Mouse (Mus musculus) B cell, adult 2 months (primary cell): ENCODE measurements at regions not wholly inside any gene's neighbourhood (a gene's known extent, or its start where the extent isn't known, plus 50 kb on each side); places are given as distances from the start of the nearest gene placed in this dataset.

ENCODE experiments used
- DNase-seq, 2 experiments: peaks; one replicate each; pipeline ENCODE4 v3.0.0; 2022

GRCm38 (mm10) chr11:84634990-84635389, 109.7 kb upstream of the Lhx1 start:
- no peak for DNase-seq

GRCm38 (mm10) chr11:84633300-84633699, 108.0 kb upstream of the Lhx1 start:
- DNase-seq: no peak

- DNase-seq: no peak
Measured at GRCm38 (mm10) chr11:84628111-84628510, 102.8 kb upstream of the Lhx1 start.

- DNase-seq: no peak
Measured at GRCm38 (mm10) chr11:84627685-84628084, 102.3 kb upstream of the Lhx1 start.

- no peak for DNase-seq
Measured at GRCm38 (mm10) chr11:84627259-84627658, 101.9 kb upstream of the Lhx1 start.

- no peak for DNase-seq
Measured at GRCm38 (mm10) chr11:84624100-84624499, 98.8 kb upstream of the Lhx1 start.

- peak; percentile 18 to 31 for DNase-seq
Measured at GRCm38 (mm10) chr11:84619713-84620112, 94.4 kb upstream of the Lhx1 start.

- peak in 1 of 2 experiments; percentile 24 for DNase-seq
Measured at GRCm38 (mm10) chr11:84618576-84618975, 93.2 kb upstream of the Lhx1 start.

- DNase-seq: no peak
Measured at GRCm38 (mm10) chr11:84612982-84613720, 87.8 kb upstream of the Lhx1 start.

- no peak for DNase-seq
Measured at GRCm38 (mm10) chr11:84611625-84611879, 86.2 kb upstream of the Lhx1 start.

GRCm38 (mm10) chr11:84610774-84611624, 85.7 kb upstream of the Lhx1 start:
- no peak for DNase-seq

GRCm38 (mm10) chr11:84604781-84605180, 79.4 kb upstream of the Lhx1 start:
- no peak for DNase-seq

GRCm38 (mm10) chr11:84599267-84599841, 74.0 kb upstream of the Lhx1 start:
- DNase-seq: no peak

- DNase-seq: no peak
Measured at GRCm38 (mm10) chr11:84597572-84598295, 72.4 kb upstream of the Lhx1 start.

GRCm38 (mm10) chr11:84592715-84593339, 67.5 kb upstream of the Lhx1 start:
- DNase-seq: no peak

GRCm38 (mm10) chr11:84587107-84587506, 61.8 kb upstream of the Lhx1 start:
- DNase-seq: no peak

GRCm38 (mm10) chr11:84585626-84586025, 60.3 kb upstream of the Lhx1 start:
- no peak for DNase-seq

GRCm38 (mm10) chr11:84578805-84579541, 53.6 kb upstream of the Lhx1 start:
- DNase-seq: no peak
